ENCODE assay signal across 14 mouse cellular contexts in genomic region chr17:12157203-12157602, GRCm38 (mm10).
"Had no signal": no experiment of that assay in that cellular context is flagged by ENCODE, and none has a peak within 500 bp of the region (broad histone marks: within the 10 kb centered on the region; RNA-seq: fewer than 3 reads in every experiment).

No protein-coding gene starts in this region.

- H3K9ac ChIP-seq: limb, embryonic 13.5 days; liver, embryonic 15.5 days; lung, embryonic 14.5 days; neural tube, embryonic 15.5 days had no signal

- H3K27ac ChIP-seq: limb, embryonic 13.5 days; liver, embryonic 15.5 days; midbrain, embryonic 10.5 days; neural tube, embryonic 15.5 days; stomach, postnatal 0 days had no signal

- H3K9me3 ChIP-seq: limb, embryonic 13.5 days; liver, embryonic 15.5 days; midbrain, embryonic 10.5 days; neural tube, embryonic 15.5 days had no signal

- DNase-seq: kidney, postnatal 14 days; layer of hippocampus, adult 9-11 months; layer of hippocampus, postnatal 36 days; lung, embryonic 14.5 days; lung, postnatal 10 days; lung, postnatal 4 days; midbrain, embryonic 14.5 days; thymus, postnatal 4 days had no signal

- H3K4me1 ChIP-seq: midbrain, embryonic 10.5 days had no signal

- H3K4me3 ChIP-seq: limb, embryonic 13.5 days; liver, embryonic 15.5 days; midbrain, embryonic 10.5 days; myocyte; neural tube, embryonic 15.5 days had no signal
